Mouse (Mus musculus) intestine, postnatal 0 days (tissue): Measurements from ENCODE around the gene Ephb4. TPM values are rescaled to one million over a fixed set of nuclear protein-coding genes. Genes with fewer than 3 reads are reported as not detected.

Experiments used
- ATAC-seq: fragments of 200-750 bp; cut with Nextera tagmentation; 2 replicates; pipeline ENCODE4 v1.8.0; 2017; ENCODE audit warnings: mild to moderate bottlenecking, moderate TSS enrichment, moderate library complexity
- H3K27ac ChIP-seq: fragments of 300-500 bp; sonication (generic); 2 replicates; pipeline ENCODE4 v1.5.1; 2014; ENCODE audit warnings: mild to moderate bottlenecking, low read depth, low read length, moderate library complexity
- H3K27me3 ChIP-seq: fragments of 300-500 bp; sonication (generic); replicated peaks from 2 replicates; pipeline ENCODE4 v1.6.1; 2014; ENCODE audit warnings: low read length, mixed read lengths; ENCODE audit not compliant: control insufficient read depth, insufficient read depth
- H3K36me3 ChIP-seq: fragments of 300-500 bp; sonication (generic); 2 replicates; pipeline ENCODE4 v1.6.1; 2014; ENCODE audit warnings: mild to moderate bottlenecking, moderate library complexity; ENCODE audit not compliant: control insufficient read depth, insufficient read depth
- H3K4me1 ChIP-seq: fragments of 300-500 bp; sonication (generic); replicated peaks from 2 replicates; pipeline ENCODE4 v1.6.1; 2014; ENCODE audit warnings: antibody characterized with exemption, low read length, mixed read lengths; ENCODE audit not compliant: control insufficient read depth, insufficient read depth
- H3K4me2 ChIP-seq: fragments of 300-500 bp; sonication (generic); replicated peaks from 2 replicates; pipeline ENCODE4 v1.6.1; 2014; ENCODE audit warnings: low read depth, mild to moderate bottlenecking, moderate library complexity
- H3K4me3 ChIP-seq: fragments of 300-500 bp; sonication (generic); 2 replicates; pipeline ENCODE4 v1.5.1; 2014; ENCODE audit warnings: low read depth, low read length
- H3K9ac ChIP-seq: fragments of 300-500 bp; sonication (generic); 2 replicates; pipeline ENCODE4 v1.6.1; 2014; ENCODE audit warnings: mild to moderate bottlenecking, low read depth, low read length
- H3K9me3 ChIP-seq: fragments of 300-500 bp; sonication (generic); 2 replicates; pipeline ENCODE4 v1.6.1; 2016; ENCODE audit warnings: mixed run types; ENCODE audit not compliant: control insufficient read depth
- CTCF ChIP-seq: sonication (generic); IDR thresholded peaks from 2 replicates; pipeline ENCODE4 v1.5.1; 2016; ENCODE audit warnings: low read depth, mild to moderate bottlenecking, control low read depth, antibody characterized with exemption, moderate library complexity
- WGBS: fragments of 180-500 bp; shearing (Covaris S2); extraction: QIAGEN DNeasy Blood & Tissue Kit; methylation state at CpG from one replicate; pipeline ENCODE4 v1.1.7; 2014; 5-methylcytosine and 5-hydroxymethylcytosine counted together
- polyA plus RNA-seq: library from polyadenylated mRNA; unstranded; fragments of >200 nt; fragmentation: Nextera tagmentation; extraction: Ambion mirVana; gene quantifications from 2 replicates; pipeline ENCODE4 v1.2.1, GENCODE M21; 2015

Gene Ephb4
- polyA plus RNA-seq, 1 experiment from 2014 or later = 12.6 TPM

DNA sequence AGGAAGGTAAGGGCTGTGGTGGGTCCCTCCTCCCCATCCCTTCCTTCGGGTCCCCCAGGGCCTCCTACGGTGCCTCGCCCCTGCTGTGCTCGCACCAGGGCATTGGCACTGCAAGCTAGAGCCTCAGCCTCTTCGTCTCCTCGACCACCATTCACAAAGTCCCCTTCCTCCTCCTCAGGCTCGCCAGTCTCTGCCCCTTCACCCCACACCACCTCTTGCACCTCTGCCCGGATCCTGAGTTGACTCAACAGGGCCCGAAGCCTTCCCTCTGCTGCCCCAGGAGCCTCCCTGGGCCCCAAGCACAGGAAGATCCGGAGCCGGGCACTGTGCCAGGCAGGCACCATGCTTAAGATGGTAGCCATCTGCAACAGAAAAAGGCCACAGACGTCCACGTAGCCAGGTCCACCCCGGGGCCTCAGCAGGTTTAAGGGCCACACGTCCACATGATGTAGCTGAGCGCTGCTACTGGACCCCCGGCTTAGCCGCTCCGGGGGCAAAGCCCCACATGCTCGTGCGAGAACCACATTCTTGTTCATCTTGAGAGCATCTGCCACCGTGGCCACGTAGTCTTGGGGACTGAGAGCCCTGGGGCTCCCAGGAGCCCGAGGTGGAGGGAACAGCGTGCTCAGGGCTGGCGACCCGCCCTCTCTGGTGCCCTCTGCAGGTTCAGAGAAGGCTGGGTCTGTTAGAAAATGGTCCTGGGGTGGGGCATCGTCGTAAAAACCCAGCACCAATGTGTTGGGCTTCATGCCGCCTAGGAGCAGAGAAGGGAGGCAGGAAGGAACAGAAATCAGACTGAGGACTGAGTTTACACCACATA, 34.6 kb upstream of the Ephb4 start:
- Histone ChIP-seq H3K27ac (peak overlapping the region; percentile 89; the same call in 1 of the 2 replicates), H3K4me1 (peaks cover 28% of the 10 kb centered on the region), H3K27me3 (no peaks in the 10 kb centered on the region), H3K9me3 (no peaks in the 10 kb centered on the region), H3K9ac (no peak overlapping the region), H3K4me2 (peak overlapping the region; percentile 86), H3K36me3 (peaks cover 6% of the 10 kb centered on the region), H3K4me3 (no peak overlapping the region)
- WGBS = 45% methylated on average over 30 of the region's 30 CpGs
- peak; percentile 79 for TF ChIP-seq CTCF
- 0 out of 2 replicates have a peak, but pooled peaks have one; percentile 6 for ATAC-seq

DNA sequence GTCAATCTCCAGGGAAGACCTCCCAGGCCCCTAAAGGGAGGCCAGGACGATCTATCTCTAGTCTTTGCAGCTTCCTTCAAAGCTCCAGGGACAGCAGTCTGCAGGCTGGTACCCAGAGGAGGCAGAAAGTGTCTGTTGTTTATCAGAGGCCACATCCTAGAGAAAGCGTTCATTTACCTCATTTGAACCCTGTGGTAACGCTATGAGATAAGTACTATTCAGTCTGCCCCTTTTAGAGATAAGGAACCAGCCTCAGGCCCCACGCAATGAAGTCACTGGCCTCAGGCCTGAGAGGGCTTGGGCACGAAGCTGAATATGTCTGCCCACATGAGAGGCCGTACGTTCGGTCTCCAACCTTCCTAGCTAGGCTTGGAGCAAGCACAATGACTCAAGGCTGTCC, 32.5 kb upstream of the Ephb4 start:
- no peak for TF ChIP-seq CTCF
- no peak overlapping the region for H3K4me2 ChIP-seq
- H3K9me3 ChIP-seq = no peaks in the 10 kb centered on the region
- 56% methylated on average over 8 of the region's 8 CpGs for WGBS
- no peak for ATAC-seq
- no peak overlapping the region for H3K9ac ChIP-seq
- H3K36me3 ChIP-seq = no peaks in the 10 kb centered on the region
- no peaks in the 10 kb centered on the region for H3K27me3 ChIP-seq
- H3K27ac ChIP-seq = no peak overlapping the region
- no peak overlapping the region for H3K4me3 ChIP-seq
- H3K4me1 ChIP-seq = peaks cover 29% of the 10 kb centered on the region

GRCm38 (mm10) chr5:137318570-137318969, 31.3 kb upstream of the Ephb4 start:
- H3K4me1 ChIP-seq = peaks cover 24% of the 10 kb centered on the region
- no peak overlapping the region for H3K27ac ChIP-seq
- H3K36me3 ChIP-seq = 0 out of 2 replicates have a peak, but pooled peaks cover 8% of the 10 kb centered on the region
- H3K4me2 ChIP-seq = 0 out of 2 replicates have a peak overlapping the region, but pooled peaks have one; percentile 21
- no peak overlapping the region for H3K9ac ChIP-seq
- ATAC-seq = peak; percentile 64
- H3K4me3 ChIP-seq = no peak overlapping the region
- no peaks in the 10 kb centered on the region for H3K9me3 ChIP-seq
- 58% methylated on average over 1 of the region's 1 CpGs for WGBS
- no peak; the same call in 1 of the 2 replicates for TF ChIP-seq CTCF
- H3K27me3 ChIP-seq = no peaks in the 10 kb centered on the region

- no peak overlapping the region for H3K4me2 ChIP-seq
- no peaks in the 10 kb centered on the region for H3K27me3 ChIP-seq
- 84% methylated on average over 3 of the region's 3 CpGs for WGBS
- no peak overlapping the region for H3K4me3 ChIP-seq
- H3K4me1 ChIP-seq = peaks cover 7% of the 10 kb centered on the region; the same call in 1 of the 2 replicates
- H3K9me3 ChIP-seq = no peaks in the 10 kb centered on the region
- peaks cover 16% of the 10 kb centered on the region for H3K36me3 ChIP-seq
- TF ChIP-seq CTCF = no peak
- ATAC-seq = no peak
- no peak overlapping the region for H3K27ac ChIP-seq
- no peak overlapping the region for H3K9ac ChIP-seq
Observed at GRCm38 (mm10) chr5:137320996-137321395, 28.9 kb upstream of the Ephb4 start.

- H3K27me3 ChIP-seq = no peaks in the 10 kb centered on the region
- no peak overlapping the region for H3K9ac ChIP-seq
- H3K4me2 ChIP-seq = no peak overlapping the region
- no peaks in the 10 kb centered on the region for H3K9me3 ChIP-seq
- H3K27ac ChIP-seq = no peak overlapping the region
- peaks cover 22% of the 10 kb centered on the region for H3K36me3 ChIP-seq
- no peak for TF ChIP-seq CTCF
- peaks cover 3% of the 10 kb centered on the region; the same call in 1 of the 2 replicates for H3K4me1 ChIP-seq
- 85% methylated on average over 7 of the region's 7 CpGs for WGBS
- H3K4me3 ChIP-seq = no peak overlapping the region
- ATAC-seq = no peak
Observed at GRCm38 (mm10) chr5:137330910-137331309, 19.0 kb upstream of the Ephb4 start.

DNA sequence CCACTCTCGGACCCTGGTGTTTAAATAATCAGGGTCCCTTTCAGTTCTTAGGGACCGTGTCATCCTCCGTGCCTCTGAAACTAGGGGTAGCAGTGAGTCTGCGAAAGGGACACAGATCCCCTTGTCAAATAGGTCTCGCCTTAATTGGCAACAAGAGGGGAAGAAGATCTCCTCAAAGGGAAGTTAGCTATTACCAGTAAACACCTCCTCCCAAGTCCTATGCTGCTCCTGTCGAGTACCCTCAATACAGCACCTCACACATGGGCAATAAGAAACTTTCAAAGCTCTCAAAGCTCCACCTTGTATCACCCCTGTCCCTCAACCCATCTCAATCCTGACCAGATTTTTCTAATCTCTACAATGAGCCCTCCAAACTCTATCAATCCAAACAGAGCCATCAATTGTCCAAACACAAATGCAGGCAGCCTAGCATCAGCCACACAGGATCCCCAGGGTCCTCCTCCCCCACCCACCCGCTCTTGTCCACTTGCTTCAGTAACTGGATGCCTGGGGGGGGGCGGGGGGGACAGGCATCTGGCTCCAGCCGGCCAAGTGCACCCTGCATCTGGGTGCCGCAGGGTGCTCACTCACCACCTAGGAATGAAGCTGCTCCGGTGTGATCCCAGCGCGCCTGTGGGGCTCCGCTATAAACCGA, 16.9 kb upstream of the Ephb4 start:
- ATAC-seq = no peak
- Histone ChIP-seq H3K9ac (peak overlapping the region; percentile 77), H3K4me3 (peak overlapping the region; percentile 77), H3K4me2 (peak overlapping the region; percentile 95), H3K27ac (peak overlapping the region; percentile 57), H3K27me3 (no peaks in the 10 kb centered on the region), H3K36me3 (peaks cover 5% of the 10 kb centered on the region), H3K4me1 (peaks cover 3% of the 10 kb centered on the region; the same call in 1 of the 2 replicates), H3K9me3 (no peaks in the 10 kb centered on the region)
- 14% methylated on average over 15 of the region's 15 CpGs for WGBS
- no peak for TF ChIP-seq CTCF
